Mouse (Mus musculus) neural tube, embryonic 13.5 days (tissue): ENCODE measurements at regions not wholly inside any gene's neighbourhood (a gene's known extent, or its start where the extent isn't known, plus 50 kb on each side); places are given as distances from the start of the nearest gene placed in this dataset.

ENCODE experiments used
- ATAC-seq: fragments of 200-750 bp; cut with Nextera tagmentation; 2 replicates; pipeline ENCODE4 v1.8.0; 2017; ENCODE audit warnings: low read depth, mild to moderate bottlenecking, moderate TSS enrichment, moderate library complexity
- H3K27ac ChIP-seq: fragments of 300-500 bp; sonication (generic); replicated peaks from 2 replicates; pipeline ENCODE4 v1.5.1; 2015; ENCODE audit warnings: moderate library complexity, mild to moderate bottlenecking, inconsistent platforms
- H3K27me3 ChIP-seq: fragments of 300-500 bp; sonication (generic); 2 replicates; pipeline ENCODE4 v1.6.1; 2015; ENCODE audit warnings: mild to moderate bottlenecking, inconsistent platforms
- H3K36me3 ChIP-seq: fragments of 300-500 bp; sonication (generic); 2 replicates; pipeline ENCODE4 v1.6.1; 2015; ENCODE audit warnings: mild to moderate bottlenecking, inconsistent platforms
- H3K4me1 ChIP-seq: fragments of 300-500 bp; sonication (generic); replicated peaks from 2 replicates; pipeline ENCODE4 v1.6.1; 2015; ENCODE audit warnings: inconsistent platforms
- H3K4me2 ChIP-seq: fragments of 300-500 bp; sonication (generic); 2 replicates; pipeline ENCODE4 v1.6.1; 2015; ENCODE audit warnings: inconsistent platforms, mild to moderate bottlenecking, moderate library complexity
- H3K4me3 ChIP-seq: fragments of 300-500 bp; sonication (generic); 2 replicates; pipeline ENCODE4 v1.5.1; 2015; ENCODE audit warnings: mild to moderate bottlenecking, inconsistent platforms
- H3K9ac ChIP-seq: fragments of 300-500 bp; sonication (generic); 2 replicates; pipeline ENCODE4 v1.6.1; 2015; ENCODE audit warnings: moderate library complexity, mild to moderate bottlenecking, inconsistent platforms
- H3K9me3 ChIP-seq: fragments of 300-500 bp; sonication (generic); 2 replicates; pipeline ENCODE4 v1.6.1; 2016; ENCODE audit warnings: inconsistent platforms
- WGBS: fragments of 180-500 bp; shearing (Covaris S2); methylation state at CpG from one replicate; pipeline ENCODE4 v1.1.7; 2015; 5-methylcytosine and 5-hydroxymethylcytosine counted together

DNA sequence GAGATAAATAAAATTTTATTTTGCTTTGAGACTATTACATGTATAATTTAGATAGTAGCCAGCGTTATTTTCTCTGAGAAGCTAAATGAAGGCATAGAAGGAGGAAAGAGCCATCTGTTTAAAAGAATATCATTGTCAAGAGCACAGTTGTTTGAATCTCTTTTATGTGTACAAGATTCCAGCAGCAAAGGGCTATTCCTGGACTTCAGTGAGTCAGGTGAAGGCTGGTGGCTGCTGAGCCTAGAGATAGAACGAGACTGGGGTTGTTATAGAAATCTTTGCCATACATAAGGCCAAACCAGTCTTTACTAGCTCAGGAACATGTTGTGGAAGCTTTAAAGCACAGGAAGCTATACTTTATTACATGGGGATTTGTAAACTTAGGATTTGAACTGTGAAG, 261.6 kb downstream of the Adcyap1 start:
- Histone ChIP-seq H3K4me2 (no peak overlapping the region), H3K9me3 (no peaks in the 10 kb centered on the region), H3K4me3 (no peak overlapping the region), H3K27me3 (no peaks in the 10 kb centered on the region), H3K36me3 (no peaks in the 10 kb centered on the region), H3K4me1 (no peaks in the 10 kb centered on the region), H3K9ac (no peak overlapping the region), H3K27ac (no peak overlapping the region)
- 90% methylated on average over 2 of the region's 2 CpGs for WGBS
- ATAC-seq = no peak

DNA sequence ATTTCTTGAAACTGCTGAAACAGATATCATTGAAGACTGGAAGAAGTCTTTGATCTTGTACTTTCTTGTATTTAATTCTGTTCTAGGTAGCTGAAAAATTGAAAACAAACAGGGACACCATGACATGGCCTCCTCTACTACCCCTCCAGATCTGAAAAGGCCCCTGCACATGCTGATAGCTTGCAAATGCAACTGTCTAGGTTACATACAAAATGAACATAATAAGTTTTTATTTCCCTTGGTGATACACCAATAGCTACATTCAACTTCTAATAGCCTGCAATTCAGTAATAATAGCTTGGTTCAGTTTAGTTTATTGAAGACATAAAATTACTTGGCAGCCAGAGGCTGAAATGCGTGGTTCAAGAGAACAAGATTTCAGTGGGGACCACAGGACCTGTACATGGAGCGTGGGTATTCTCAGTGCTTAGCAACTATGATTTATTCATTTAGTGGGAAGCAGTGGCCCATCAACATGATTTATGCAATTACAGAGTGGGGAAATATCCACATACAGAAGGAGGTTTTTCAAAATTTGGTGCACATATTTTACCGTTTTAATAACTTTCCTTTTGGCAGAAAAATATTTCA, 264.9 kb downstream of the Adcyap1 start:
- H3K4me1 ChIP-seq = no peaks in the 10 kb centered on the region
- H3K9ac ChIP-seq = no peak overlapping the region
- H3K27me3 ChIP-seq = no peaks in the 10 kb centered on the region
- ATAC-seq = peak; percentile 83
- no peak overlapping the region for H3K27ac ChIP-seq
- WGBS = 60% methylated on average over 3 of the region's 3 CpGs
- no peak overlapping the region for H3K4me2 ChIP-seq
- H3K36me3 ChIP-seq = no peaks in the 10 kb centered on the region
- no peaks in the 10 kb centered on the region for H3K9me3 ChIP-seq
- H3K4me3 ChIP-seq = no peak overlapping the region

DNA sequence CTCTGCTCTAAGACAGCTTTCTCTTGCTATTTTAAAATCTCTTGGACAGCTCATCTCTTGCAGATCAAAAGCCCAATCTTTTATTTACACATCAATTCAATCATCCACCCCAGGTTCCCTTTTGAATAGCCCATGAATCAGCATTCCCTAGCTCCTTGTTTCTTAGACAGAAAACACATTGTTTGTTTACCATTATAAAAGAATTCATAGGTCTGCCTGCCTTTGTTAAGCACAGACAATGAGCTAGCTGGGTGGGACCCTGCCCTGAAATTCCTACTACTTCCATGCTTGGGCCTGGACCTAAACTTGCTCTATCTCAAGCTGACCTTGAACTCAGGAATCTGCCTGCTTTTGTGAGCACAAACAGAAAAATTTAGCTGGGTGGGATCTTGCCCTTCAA, 283.6 kb downstream of the Adcyap1 start:
- Histone ChIP-seq H3K36me3 (no peaks in the 10 kb centered on the region), H3K9ac (no peak overlapping the region), H3K27me3 (no peaks in the 10 kb centered on the region), H3K27ac (no peak overlapping the region), H3K4me2 (no peak overlapping the region), H3K9me3 (no peaks in the 10 kb centered on the region), H3K4me1 (no peaks in the 10 kb centered on the region), H3K4me3 (no peak overlapping the region)
- no peak for ATAC-seq

DNA sequence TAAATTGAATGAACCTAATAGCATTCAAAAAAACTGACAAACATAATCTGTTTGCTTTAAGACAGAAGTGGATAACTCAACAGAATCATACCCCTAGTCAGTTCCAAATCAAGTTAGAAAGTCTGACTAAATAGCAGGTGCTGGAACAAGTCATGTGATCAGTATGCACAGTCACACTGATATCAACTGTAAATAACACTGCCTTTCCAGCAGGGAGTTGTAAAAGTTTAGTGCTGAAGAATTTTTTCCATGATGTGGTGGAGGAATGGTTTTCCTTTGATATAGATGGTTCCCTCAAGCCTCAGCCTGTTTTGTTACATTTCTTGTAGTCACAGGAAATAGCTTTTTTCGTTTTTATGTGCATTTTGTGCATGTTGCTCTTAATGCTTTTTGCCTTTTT, 285.7 kb downstream of the Adcyap1 start:
- ATAC-seq = no peak
- H3K4me2 ChIP-seq = no peak overlapping the region
- no peaks in the 10 kb centered on the region for H3K4me1 ChIP-seq
- no peaks in the 10 kb centered on the region for H3K27me3 ChIP-seq
- no peaks in the 10 kb centered on the region for H3K9me3 ChIP-seq
- H3K9ac ChIP-seq = no peak overlapping the region
- H3K27ac ChIP-seq = no peak overlapping the region
- no peak overlapping the region for H3K4me3 ChIP-seq
- 60% methylated on average over 1 of the region's 1 CpGs for WGBS
- no peaks in the 10 kb centered on the region for H3K36me3 ChIP-seq

DNA sequence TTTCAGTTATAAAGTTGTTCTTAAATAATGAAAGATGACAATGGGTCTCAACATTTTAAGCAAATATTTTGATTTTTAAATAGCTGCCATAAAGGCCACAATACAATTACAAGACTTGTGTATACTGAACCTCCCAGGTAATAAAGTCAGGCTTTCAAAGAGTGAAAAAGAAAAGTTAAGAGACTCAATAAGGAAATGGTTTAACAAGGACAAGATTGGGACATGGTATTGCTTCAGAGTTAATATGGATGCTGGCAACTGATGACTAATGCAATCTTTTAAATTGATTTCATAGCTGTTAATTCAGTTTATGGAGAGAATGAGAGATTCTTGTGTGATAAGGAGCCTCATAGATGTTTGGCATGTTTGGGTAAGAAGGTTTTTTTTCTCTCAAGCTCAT, 287.6 kb downstream of the Adcyap1 start:
- H3K9me3 ChIP-seq = no peaks in the 10 kb centered on the region
- no peaks in the 10 kb centered on the region for H3K36me3 ChIP-seq
- H3K4me3 ChIP-seq = no peak overlapping the region
- H3K9ac ChIP-seq = no peak overlapping the region
- no peak overlapping the region for H3K4me2 ChIP-seq
- H3K27ac ChIP-seq = no peak overlapping the region
- no peak for ATAC-seq
- H3K4me1 ChIP-seq = no peaks in the 10 kb centered on the region
- H3K27me3 ChIP-seq = no peaks in the 10 kb centered on the region

DNA sequence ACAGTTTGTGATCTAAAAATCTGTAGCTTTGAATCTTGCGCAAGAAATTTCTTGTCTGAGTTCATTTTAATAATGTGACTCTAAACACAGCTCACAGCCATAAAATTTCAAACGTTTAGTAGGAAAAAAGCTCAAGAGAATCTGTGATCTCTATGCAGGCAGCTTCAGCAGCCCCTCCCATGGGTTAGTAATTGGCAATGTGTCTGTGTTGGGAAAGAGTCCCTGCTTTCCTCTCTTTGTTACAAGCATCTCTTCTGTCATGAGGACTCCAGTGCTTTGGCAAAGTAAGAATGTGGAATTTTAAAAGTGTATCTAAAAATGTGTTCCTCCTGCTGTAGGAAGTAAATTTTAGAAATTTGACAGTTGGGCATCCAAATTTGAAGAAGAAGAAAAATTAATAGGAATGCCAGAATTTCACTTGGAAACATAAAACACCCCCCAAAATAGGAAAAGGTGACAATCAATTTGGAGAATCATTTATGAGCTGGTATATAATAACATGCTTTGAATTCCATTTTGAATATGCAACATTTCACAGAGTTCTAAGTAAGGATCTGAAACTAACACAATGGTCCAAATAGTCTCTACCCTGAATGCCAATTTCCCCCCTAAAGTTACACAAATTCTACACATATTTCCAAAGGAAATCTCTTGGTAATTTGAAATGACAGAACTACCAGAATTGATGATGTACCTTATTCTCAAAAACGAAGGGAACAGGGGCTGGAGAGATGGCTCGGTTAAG, 291.3 kb downstream of the Adcyap1 start:
- Histone ChIP-seq H3K27ac (no peak overlapping the region), H3K4me2 (no peak overlapping the region), H3K27me3 (no peaks in the 10 kb centered on the region), H3K9ac (no peak overlapping the region), H3K4me3 (no peak overlapping the region), H3K9me3 (no peaks in the 10 kb centered on the region), H3K36me3 (no peaks in the 10 kb centered on the region), H3K4me1 (no peaks in the 10 kb centered on the region)
- ATAC-seq = no peak
- 70% methylated on average over 4 of the region's 4 CpGs for WGBS

DNA sequence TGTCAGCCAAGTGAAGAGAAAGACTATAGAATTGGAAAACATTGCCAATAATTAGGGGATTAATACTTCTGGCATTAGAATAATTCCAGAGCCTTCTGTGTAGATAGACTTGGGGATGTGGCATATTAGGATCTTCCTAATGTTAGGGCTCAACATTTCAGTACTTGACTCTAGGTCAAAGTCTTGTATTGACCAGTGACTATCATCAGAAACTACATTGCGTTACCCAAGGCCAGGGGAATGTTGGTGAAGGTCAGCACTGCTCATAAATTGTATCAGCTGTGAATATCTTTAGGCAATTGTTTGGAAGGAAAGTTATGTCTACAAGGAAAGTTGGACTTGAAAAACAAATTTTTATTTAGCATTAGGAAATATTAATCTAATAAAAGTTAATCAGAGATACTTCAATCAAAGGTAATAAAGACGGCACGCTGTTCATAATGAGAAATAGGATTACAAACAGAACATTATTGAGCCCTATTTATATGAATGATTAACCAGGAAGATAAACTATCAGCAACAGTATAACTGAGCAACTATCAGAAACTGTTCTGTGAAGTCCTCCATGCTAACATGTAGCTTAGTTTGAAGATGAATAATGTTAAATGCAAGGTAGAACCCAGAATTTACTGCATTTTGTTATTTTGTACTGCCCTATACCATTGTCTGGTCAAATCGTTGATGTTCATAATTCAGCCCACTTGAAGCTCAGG, 310.2 kb downstream of the Adcyap1 start:
- no peaks in the 10 kb centered on the region for H3K4me1 ChIP-seq
- no peak overlapping the region for H3K9ac ChIP-seq
- no peak overlapping the region for H3K4me2 ChIP-seq
- no peaks in the 10 kb centered on the region for H3K27me3 ChIP-seq
- 94% methylated on average over 4 of the region's 4 CpGs for WGBS
- no peaks in the 10 kb centered on the region for H3K36me3 ChIP-seq
- ATAC-seq = no peak
- no peaks in the 10 kb centered on the region for H3K9me3 ChIP-seq
- H3K27ac ChIP-seq = no peak overlapping the region
- H3K4me3 ChIP-seq = no peak overlapping the region

DNA sequence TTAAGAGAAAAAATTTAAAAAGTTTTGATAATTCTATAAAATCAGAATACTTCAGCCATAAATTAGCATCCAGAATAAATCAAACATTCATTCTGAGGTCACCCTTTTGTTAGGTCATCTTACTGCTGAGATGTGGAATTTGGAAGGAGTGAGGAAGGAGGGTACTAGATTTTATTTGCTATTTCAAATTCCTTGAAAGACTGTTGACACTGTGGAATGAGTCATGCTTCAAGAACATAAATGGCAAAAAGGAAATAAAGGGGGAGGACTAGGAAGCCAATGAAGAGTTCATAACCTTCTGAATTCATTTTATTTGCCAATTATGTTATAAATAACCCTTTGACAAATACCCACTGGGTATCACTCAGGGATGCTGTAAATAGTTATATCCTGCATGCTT, 324.6 kb downstream of the Adcyap1 start:
- ATAC-seq = no peak
- H3K9me3 ChIP-seq = no peaks in the 10 kb centered on the region
- H3K9ac ChIP-seq = no peak overlapping the region
- H3K27ac ChIP-seq = no peak overlapping the region
- no peak overlapping the region for H3K4me3 ChIP-seq
- no peaks in the 10 kb centered on the region for H3K4me1 ChIP-seq
- H3K27me3 ChIP-seq = no peaks in the 10 kb centered on the region
- no peak overlapping the region for H3K4me2 ChIP-seq
- H3K36me3 ChIP-seq = no peaks in the 10 kb centered on the region

DNA sequence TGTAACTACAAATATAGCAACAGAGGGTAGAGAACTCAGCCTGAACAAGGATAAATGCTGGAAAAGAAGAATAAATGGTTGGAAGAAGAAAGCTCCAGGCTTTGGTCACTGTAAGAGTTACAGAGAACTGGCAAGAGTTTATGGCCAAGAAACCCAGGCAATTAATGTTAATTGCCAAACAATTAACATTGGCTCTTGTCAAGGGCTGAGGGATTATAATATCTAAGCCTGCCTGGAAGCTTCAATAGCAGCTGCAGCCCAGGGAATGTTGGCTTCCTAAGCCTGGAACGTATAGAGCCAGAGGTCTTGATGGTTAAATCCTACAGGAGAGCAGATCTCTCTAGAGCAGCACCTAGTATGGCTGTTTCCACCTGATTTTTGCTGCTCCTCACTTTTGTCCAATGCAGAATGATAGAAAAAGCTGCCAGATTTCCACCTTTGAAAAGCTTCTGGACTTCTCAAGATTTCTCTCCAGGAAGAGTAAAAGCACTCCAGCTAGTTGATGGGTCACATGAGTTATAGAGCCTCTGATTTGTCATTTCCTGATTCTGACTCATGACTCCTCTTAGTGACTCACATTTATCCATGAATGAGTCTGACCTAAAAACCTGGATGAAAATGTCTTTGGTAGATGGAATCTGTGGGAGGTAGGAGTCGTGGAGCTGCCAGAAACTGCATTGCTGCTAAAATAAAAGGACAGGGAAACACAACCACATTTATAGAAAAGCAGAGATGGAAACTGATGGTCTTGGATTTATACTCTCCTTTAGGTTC, 327.2 kb downstream of the Adcyap1 start:
- Histone ChIP-seq H3K9ac (no peak overlapping the region), H3K4me3 (no peak overlapping the region), H3K4me2 (no peak overlapping the region), H3K27me3 (no peaks in the 10 kb centered on the region), H3K4me1 (no peaks in the 10 kb centered on the region), H3K9me3 (no peaks in the 10 kb centered on the region), H3K36me3 (no peaks in the 10 kb centered on the region), H3K27ac (no peak overlapping the region)
- no peak for ATAC-seq
- 53% methylated on average over 2 of the region's 2 CpGs for WGBS

DNA sequence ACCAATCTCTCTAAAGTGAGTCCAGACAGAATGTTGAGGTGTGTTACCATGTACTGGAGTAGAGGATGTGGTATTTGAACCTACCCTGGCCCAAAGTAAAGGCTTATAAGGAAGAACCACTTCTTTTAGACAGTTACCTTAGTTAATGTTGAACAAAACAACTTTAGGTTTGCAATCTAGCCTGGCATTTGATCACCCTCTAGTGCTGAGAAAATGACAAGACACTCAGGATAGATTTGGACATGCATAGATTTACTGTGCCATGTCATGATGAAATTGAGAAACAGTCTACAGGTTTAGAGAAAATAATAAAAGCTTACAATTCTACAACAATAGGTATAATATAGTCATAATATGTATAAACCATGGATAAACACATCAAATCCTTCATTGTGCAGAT, 333.7 kb downstream of the Adcyap1 start:
- Histone ChIP-seq H3K4me2 (no peak overlapping the region), H3K27me3 (no peaks in the 10 kb centered on the region), H3K4me1 (no peaks in the 10 kb centered on the region), H3K36me3 (no peaks in the 10 kb centered on the region), H3K9me3 (no peaks in the 10 kb centered on the region), H3K4me3 (no peak overlapping the region), H3K9ac (no peak overlapping the region), H3K27ac (no peak overlapping the region)
- ATAC-seq = no peak

DNA sequence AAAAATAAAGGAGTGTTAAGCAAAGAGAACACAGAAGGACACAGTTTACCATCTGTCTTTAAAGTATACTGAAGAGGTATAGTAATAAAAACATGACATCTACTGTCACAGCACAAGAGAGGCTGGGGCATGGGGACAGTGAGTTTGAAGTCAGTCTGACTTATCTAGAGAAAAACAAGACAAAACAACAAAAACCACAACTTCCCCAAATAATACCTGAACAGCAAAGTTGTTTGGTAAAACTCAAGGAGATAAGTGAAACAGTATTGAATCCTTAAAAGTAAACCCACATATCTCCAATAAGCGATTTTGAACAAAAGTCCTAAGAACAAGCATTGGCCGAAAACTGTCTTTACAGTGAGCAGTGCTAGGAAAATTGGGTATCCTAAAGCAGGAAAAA, 336.1 kb downstream of the Adcyap1 start:
- no peaks in the 10 kb centered on the region for H3K9me3 ChIP-seq
- H3K4me2 ChIP-seq = no peak overlapping the region
- WGBS = 90% methylated on average over 2 of the region's 2 CpGs
- ATAC-seq = no peak
- H3K4me1 ChIP-seq = no peaks in the 10 kb centered on the region
- no peaks in the 10 kb centered on the region for H3K27me3 ChIP-seq
- no peak overlapping the region for H3K9ac ChIP-seq
- no peak overlapping the region for H3K27ac ChIP-seq
- H3K36me3 ChIP-seq = no peaks in the 10 kb centered on the region
- H3K4me3 ChIP-seq = no peak overlapping the region

DNA sequence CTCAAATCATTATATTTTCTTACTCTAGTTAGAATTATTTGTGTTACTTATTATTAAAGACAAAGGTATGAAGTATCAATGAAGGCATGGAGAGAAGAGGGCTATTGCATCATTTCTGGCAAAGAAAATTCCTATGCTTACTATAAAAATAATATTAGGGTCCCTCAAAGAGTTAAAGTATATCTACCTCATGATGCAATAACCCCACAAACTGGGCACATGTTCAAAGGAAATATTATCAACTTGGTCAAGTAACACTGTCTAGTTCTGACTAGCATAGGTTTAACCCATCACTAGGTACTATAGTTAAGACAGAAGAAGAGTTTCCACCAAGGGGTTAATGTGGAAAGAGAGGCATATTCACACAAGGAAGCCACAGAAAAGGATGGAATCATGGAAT, 336.9 kb downstream of the Adcyap1 start:
- H3K4me1 ChIP-seq = no peaks in the 10 kb centered on the region
- no peak overlapping the region for H3K4me3 ChIP-seq
- no peaks in the 10 kb centered on the region for H3K36me3 ChIP-seq
- no peaks in the 10 kb centered on the region for H3K27me3 ChIP-seq
- ATAC-seq = no peak
- no peak overlapping the region for H3K27ac ChIP-seq
- H3K4me2 ChIP-seq = no peak overlapping the region
- H3K9me3 ChIP-seq = no peaks in the 10 kb centered on the region
- H3K9ac ChIP-seq = no peak overlapping the region
